Mouse (Mus musculus): Measurements from ENCODE around the gene Pmf1. TPM values are rescaled to one million over a fixed set of nuclear protein-coding genes. Genes with fewer than 3 reads are reported as not detected.
A peak's percentile ranks its signal among the peaks of the same experiment; 100 is the strongest.

Gene Pmf1
- 28.8 and 35.4 TPM in 2 replicates for polyA plus RNA-seq (2015; fragmentation: Nextera tagmentation; extraction: Ambion mirVana)

GRCm38 (mm10) chr3:88409741-88410644 lies at the start of gene Pmf1:
Gene Pmf1 (minus strand): TSS chr3:88410331.
- Histone ChIP-seq H3K9me3 (no peaks in the 10 kb centered on the region), H3K27me3 (no peaks in the 10 kb centered on the region), H3K9ac (peak within 1 kb of the TSS; percentile 62), H3K36me3 (peaks cover 27% of the 10 kb centered on the region), H3K4me3 (peak within 1 kb of the TSS; percentile 58), H3K4me1 (replicated peaks) (peaks cover 21% of the 10 kb centered on the region), H3K27ac (replicated peaks) (peak within 1 kb of the TSS; percentile 84), H3K4me2 (peak within 1 kb of the TSS; percentile 66)
- ATAC-seq (ENCODE audit: low FRiP score, low read depth) = peak; percentile 92
- under 1% methylated on average over 54 of the region's 54 CpGs for WGBS

GRCm38 (mm10) chr3:88458778-88459219 lies 48.7 kb upstream of the Pmf1 start:
- peak overlapping the region; percentile 53 for H3K4me3 ChIP-seq
- ATAC-seq (ENCODE audit: low FRiP score, low read depth) = peak; percentile 86
- no peaks in the 10 kb centered on the region for H3K9me3 ChIP-seq
- peaks cover 30% of the 10 kb centered on the region for H3K4me1 ChIP-seq (replicated peaks)
- H3K4me2 ChIP-seq = peak overlapping the region; percentile 88
- WGBS = under 1% methylated on average over 14 of the region's 14 CpGs
- peak overlapping the region; percentile 66 for H3K9ac ChIP-seq
- H3K36me3 ChIP-seq = no peaks in the 10 kb centered on the region
- no peaks in the 10 kb centered on the region for H3K27me3 ChIP-seq
- peak overlapping the region; percentile 89 for H3K27ac ChIP-seq (replicated peaks)

- Histone ChIP-seq H3K9me3 (no peaks in the 10 kb centered on the region), H3K4me1 (replicated peaks) (peaks cover 30% of the 10 kb centered on the region), H3K9ac (peak overlapping the region; percentile 66), H3K27ac (replicated peaks) (peak overlapping the region; percentile 89; the same call in 1 of the 2 replicates), H3K4me3 (peak overlapping the region; percentile 53), H3K27me3 (no peaks in the 10 kb centered on the region), H3K4me2 (peak overlapping the region; percentile 88), H3K36me3 (peaks cover 7% of the 10 kb centered on the region; the same call in 1 of the 2 replicates)
- WGBS = 61% methylated on average over 7 of the region's 7 CpGs
- ATAC-seq (ENCODE audit: low FRiP score, low read depth) = no peak
These were observed 46.8 kb upstream of the Pmf1 start for GRCm38 (mm10) chr3:88456746-88457532.

GRCm38 (mm10) chr3:88456313-88456712 lies 46.2 kb upstream of the Pmf1 start:
- Histone ChIP-seq H3K4me3 (no peak overlapping the region), H3K27ac (replicated peaks) (no peak overlapping the region), H3K27me3 (no peaks in the 10 kb centered on the region), H3K36me3 (peaks cover 7% of the 10 kb centered on the region; the same call in 1 of the 2 replicates), H3K4me1 (replicated peaks) (peaks cover 30% of the 10 kb centered on the region), H3K9ac (no peak overlapping the region), H3K4me2 (peak overlapping the region; percentile 88), H3K9me3 (no peaks in the 10 kb centered on the region)
- 84% methylated on average over 8 of the region's 8 CpGs for WGBS
- no peak for ATAC-seq (ENCODE audit: low FRiP score, low read depth)

- peaks cover 7% of the 10 kb centered on the region; the same call in 1 of the 2 replicates for H3K36me3 ChIP-seq
- ATAC-seq (ENCODE audit: low FRiP score, low read depth) = no peak
- no peaks in the 10 kb centered on the region for H3K9me3 ChIP-seq
- H3K4me1 ChIP-seq (replicated peaks) = peaks cover 30% of the 10 kb centered on the region
- 81% methylated on average over 18 of the region's 18 CpGs for WGBS
- H3K4me3 ChIP-seq = no peak overlapping the region
- H3K9ac ChIP-seq = no peak overlapping the region
- H3K27ac ChIP-seq (replicated peaks) = no peak overlapping the region
- no peaks in the 10 kb centered on the region for H3K27me3 ChIP-seq
- H3K4me2 ChIP-seq = no peak overlapping the region
These were observed 45.6 kb upstream of the Pmf1 start for GRCm38 (mm10) chr3:88455588-88456264.

- H3K9ac ChIP-seq = no peak overlapping the region
- H3K36me3 ChIP-seq = peaks cover 7% of the 10 kb centered on the region; the same call in 1 of the 2 replicates
- H3K27me3 ChIP-seq = no peaks in the 10 kb centered on the region
- no peak overlapping the region for H3K4me3 ChIP-seq
- WGBS = 66% methylated on average over 9 of the region's 9 CpGs
- peaks cover 30% of the 10 kb centered on the region for H3K4me1 ChIP-seq (replicated peaks)
- no peaks in the 10 kb centered on the region for H3K9me3 ChIP-seq
- no peak for ATAC-seq (ENCODE audit: low FRiP score, low read depth)
- H3K4me2 ChIP-seq = no peak overlapping the region
- no peak overlapping the region for H3K27ac ChIP-seq (replicated peaks)
These were observed 44.8 kb upstream of the Pmf1 start for GRCm38 (mm10) chr3:88454762-88455587.

- H3K27me3 ChIP-seq = no peaks in the 10 kb centered on the region
- no peak overlapping the region for H3K4me2 ChIP-seq
- H3K27ac ChIP-seq (replicated peaks) = no peak overlapping the region
- WGBS = 77% methylated on average over 8 of the region's 8 CpGs
- H3K9ac ChIP-seq = no peak overlapping the region
- H3K36me3 ChIP-seq = peaks cover 10% of the 10 kb centered on the region; the same call in 1 of the 2 replicates
- H3K9me3 ChIP-seq = no peaks in the 10 kb centered on the region
- no peak overlapping the region for H3K4me3 ChIP-seq
- H3K4me1 ChIP-seq (replicated peaks) = peaks cover 25% of the 10 kb centered on the region
- no peak for ATAC-seq (ENCODE audit: low FRiP score, low read depth)
These were observed 43.9 kb upstream of the Pmf1 start for GRCm38 (mm10) chr3:88453986-88454385.

- Histone ChIP-seq H3K27me3 (no peaks in the 10 kb centered on the region), H3K4me1 (replicated peaks) (peaks cover 21% of the 10 kb centered on the region), H3K27ac (replicated peaks) (no peak overlapping the region), H3K36me3 (peaks cover 10% of the 10 kb centered on the region; the same call in 1 of the 2 replicates), H3K4me3 (no peak overlapping the region), H3K9ac (no peak overlapping the region), H3K4me2 (no peak overlapping the region), H3K9me3 (no peaks in the 10 kb centered on the region)
- ATAC-seq (ENCODE audit: low FRiP score, low read depth) = no peak
- 66% methylated on average over 8 of the region's 8 CpGs for WGBS
These were observed 43.2 kb upstream of the Pmf1 start for GRCm38 (mm10) chr3:88453369-88453768.

GRCm38 (mm10) chr3:88452716-88453115 lies 42.6 kb upstream of the Pmf1 start:
- no peak overlapping the region for H3K9ac ChIP-seq
- H3K27me3 ChIP-seq = no peaks in the 10 kb centered on the region
- H3K4me2 ChIP-seq = no peak overlapping the region
- no peaks in the 10 kb centered on the region for H3K9me3 ChIP-seq
- H3K27ac ChIP-seq (replicated peaks) = no peak overlapping the region
- peaks cover 10% of the 10 kb centered on the region; the same call in 1 of the 2 replicates for H3K36me3 ChIP-seq
- no peak for ATAC-seq (ENCODE audit: low FRiP score, low read depth)
- no peak overlapping the region for H3K4me3 ChIP-seq
- H3K4me1 ChIP-seq (replicated peaks) = peaks cover 15% of the 10 kb centered on the region
- 67% methylated on average over 6 of the region's 6 CpGs for WGBS

GRCm38 (mm10) chr3:88452246-88452645 lies 42.1 kb upstream of the Pmf1 start:
- H3K27ac ChIP-seq (replicated peaks) = no peak overlapping the region
- ATAC-seq (ENCODE audit: low FRiP score, low read depth) = no peak
- H3K27me3 ChIP-seq = no peaks in the 10 kb centered on the region
- H3K9me3 ChIP-seq = no peaks in the 10 kb centered on the region
- no peak overlapping the region for H3K4me3 ChIP-seq
- H3K36me3 ChIP-seq = peaks cover 10% of the 10 kb centered on the region; the same call in 1 of the 2 replicates
- WGBS = 85% methylated on average over 5 of the region's 5 CpGs
- no peak overlapping the region for H3K4me2 ChIP-seq
- H3K4me1 ChIP-seq (replicated peaks) = peaks cover 10% of the 10 kb centered on the region
- no peak overlapping the region for H3K9ac ChIP-seq
